Mouse (Mus musculus): ENCODE data around the gene Hdgf.
"Not testable (repeated sequence)": the region's sequence is repeated elsewhere in the genome, so short reads cannot be mapped to it uniquely, and the experiment has no call there.

Gene Hdgf

GRCm38 (mm10) chr3:87905880-87906485, at the start of gene Hdgf:
TSS of gene Hdgf (plus strand) at chr3:87906321.
- DNase-seq: peak; percentile 93

GRCm38 (mm10) chr3:87857666-87858065, 48.5 kb upstream of the Hdgf start:
- DNase-seq: no peak

- peak; percentile 32 for DNase-seq
These were observed 46.3 kb upstream of the Hdgf start for GRCm38 (mm10) chr3:87859813-87860212.

GRCm38 (mm10) chr3:87864111-87864510, 42.0 kb upstream of the Hdgf start:
- not testable (repeated sequence) for DNase-seq

- no peak for DNase-seq
These were observed 28.4 kb upstream of the Hdgf start for GRCm38 (mm10) chr3:87877730-87878129.

- no peak for DNase-seq
These were observed 21.8 kb upstream of the Hdgf start for GRCm38 (mm10) chr3:87884291-87884690.

- peak; percentile 69 for DNase-seq
These were observed 21.3 kb upstream of the Hdgf start for GRCm38 (mm10) chr3:87884708-87885251.

GRCm38 (mm10) chr3:87885281-87886003, 20.7 kb upstream of the Hdgf start, which contains the start of gene Prcc:
TSS of gene Prcc (minus strand) at chr3:87885608.
- DNase-seq: peak; percentile 90

- DNase-seq: peak; percentile 61
These were observed 20.1 kb upstream of the Hdgf start for GRCm38 (mm10) chr3:87886004-87886365.

- no peak for DNase-seq
These were observed 19.7 kb upstream of the Hdgf start for GRCm38 (mm10) chr3:87886416-87886815.

- not testable (repeated sequence) for DNase-seq
These were observed 18.7 kb upstream of the Hdgf start for GRCm38 (mm10) chr3:87887400-87887799.

GRCm38 (mm10) chr3:87891481-87891880, 14.6 kb upstream of the Hdgf start:
- no peak for DNase-seq

GRCm38 (mm10) chr3:87893367-87893905, 12.7 kb upstream of the Hdgf start:
- no peak for DNase-seq

GRCm38 (mm10) chr3:87899266-87899665, 6.9 kb upstream of the Hdgf start:
- no peak for DNase-seq

GRCm38 (mm10) chr3:87899776-87900175, 6.3 kb upstream of the Hdgf start:
- no peak for DNase-seq

GRCm38 (mm10) chr3:87901036-87901624, 5.0 kb upstream of the Hdgf start:
- no peak for DNase-seq

- DNase-seq: not testable (repeated sequence)
These were observed 4.2 kb upstream of the Hdgf start for GRCm38 (mm10) chr3:87901959-87902358.

- no peak for DNase-seq
These were observed 2.3 kb upstream of the Hdgf start for GRCm38 (mm10) chr3:87903821-87904220.

GRCm38 (mm10) chr3:87906601-87906980, 470 bp downstream of the Hdgf start:
- peak; percentile 67 for DNase-seq

GRCm38 (mm10) chr3:87906981-87907857, 1.1 kb downstream of the Hdgf start:
- DNase-seq: no peak

GRCm38 (mm10) chr3:87907906-87908305, 1.8 kb downstream of the Hdgf start:
- DNase-seq: no peak

GRCm38 (mm10) chr3:87909381-87909780, 3.3 kb downstream of the Hdgf start:
- no peak for DNase-seq

- DNase-seq: no peak
These were observed 3.8 kb downstream of the Hdgf start for GRCm38 (mm10) chr3:87909874-87910273.
